Mouse (Mus musculus): ENCODE results near the gene Stpg4.

Stpg4 gene

GRCm38 (mm10) chr17:87350471-87351240 lies 76.9 kb downstream of the Stpg4 start:
- peak; percentile 25 for DNase-seq (ENCODE audit: low read depth, low spot score)

- no peak for DNase-seq (ENCODE audit: low read depth, low spot score)
These were observed 78.0 kb downstream of the Stpg4 start for GRCm38 (mm10) chr17:87349575-87349974.

GRCm38 (mm10) chr17:87349069-87349468 lies 78.5 kb downstream of the Stpg4 start:
- peak; percentile 42 for DNase-seq (ENCODE audit: low read depth, low spot score)

- DNase-seq (ENCODE audit: low read depth, low spot score) = no peak
These were observed 79.2 kb downstream of the Stpg4 start for GRCm38 (mm10) chr17:87348353-87348752.

GRCm38 (mm10) chr17:87345252-87345593 lies 82.3 kb downstream of the Stpg4 start:
- no peak for DNase-seq (ENCODE audit: low read depth, low spot score)

- no peak for DNase-seq (ENCODE audit: low read depth, low spot score)
These were observed 82.9 kb downstream of the Stpg4 start for GRCm38 (mm10) chr17:87344441-87345251.

GRCm38 (mm10) chr17:87343060-87343703 lies 84.4 kb downstream of the Stpg4 start:
- DNase-seq (ENCODE audit: low read depth, low spot score) = no peak
